Mouse (Mus musculus): ENCODE data around the gene Catsperd. TPM values are rescaled to one million over a fixed set of nuclear protein-coding genes. Genes with fewer than 3 reads are reported as not detected.

The Catsperd gene
- total RNA-seq, 2 experiments from 2014 or later: 0.84 TPM

GRCm38 (mm10) chr17:56656171-56656570 is 28.2 kb downstream of the Catsperd start:
- no peak for DNase-seq (ENCODE audit: low spot score in 2 of 2)

- DNase-seq (ENCODE audit: low spot score in 2 of 2): no peak
Measured at GRCm38 (mm10) chr17:56663659-56664058, 35.7 kb downstream of the Catsperd start.

- no peak for DNase-seq (ENCODE audit: low spot score in 2 of 2)
Measured at GRCm38 (mm10) chr17:56664333-56664732, 36.4 kb downstream of the Catsperd start.

- DNase-seq (ENCODE audit: low spot score in 2 of 2): no peak
Measured at GRCm38 (mm10) chr17:56666384-56666783, 38.4 kb downstream of the Catsperd start.

- DNase-seq (ENCODE audit: low spot score in 2 of 2): no peak
Measured at GRCm38 (mm10) chr17:56667591-56667990, 39.6 kb downstream of the Catsperd start.

GRCm38 (mm10) chr17:56668384-56669144 is 40.6 kb downstream of the Catsperd start:
- DNase-seq (ENCODE audit: low spot score in 2 of 2): peak; percentile 91 to 92

GRCm38 (mm10) chr17:56669766-56670165 is 41.8 kb downstream of the Catsperd start:
- no peak for DNase-seq (ENCODE audit: low spot score in 2 of 2)

- DNase-seq (ENCODE audit: low spot score in 2 of 2): peak; percentile 98 to 100
Measured at GRCm38 (mm10) chr17:56672941-56673646, 45.2 kb downstream of the Catsperd start, which contains the start of gene Ranbp3. Gene Ranbp3 (plus strand): TSS chr17:56673294.

GRCm38 (mm10) chr17:56673647-56674416 is 45.9 kb downstream of the Catsperd start:
- no peak for DNase-seq (ENCODE audit: low spot score in 2 of 2)

GRCm38 (mm10) chr17:56681791-56682190 is 53.8 kb downstream of the Catsperd start:
- DNase-seq (ENCODE audit: low spot score in 2 of 2): no peak

GRCm38 (mm10) chr17:56682880-56683279 is 54.9 kb downstream of the Catsperd start:
- DNase-seq (ENCODE audit: low spot score in 2 of 2): no peak

GRCm38 (mm10) chr17:56683546-56684140 is 55.7 kb downstream of the Catsperd start:
- DNase-seq (ENCODE audit: low spot score in 2 of 2): no peak

GRCm38 (mm10) chr17:56684649-56685048 is 56.7 kb downstream of the Catsperd start:
- DNase-seq (ENCODE audit: low spot score in 2 of 2): no peak

GRCm38 (mm10) chr17:56686801-56687200 is 58.9 kb downstream of the Catsperd start:
- DNase-seq (ENCODE audit: low spot score in 2 of 2): no peak

GRCm38 (mm10) chr17:56688045-56688444 is 60.1 kb downstream of the Catsperd start:
- no peak for DNase-seq (ENCODE audit: low spot score in 2 of 2)

- no peak for DNase-seq (ENCODE audit: low spot score in 2 of 2)
Measured at GRCm38 (mm10) chr17:56688689-56689088, 60.7 kb downstream of the Catsperd start.

GRCm38 (mm10) chr17:56693395-56693794 is 65.5 kb downstream of the Catsperd start:
- no peak for DNase-seq (ENCODE audit: low spot score in 2 of 2)

GRCm38 (mm10) chr17:56693851-56694310 is 65.9 kb downstream of the Catsperd start:
- DNase-seq (ENCODE audit: low spot score in 2 of 2): peak; percentile 60 to 71

- no peak for DNase-seq (ENCODE audit: low spot score in 2 of 2)
Measured at GRCm38 (mm10) chr17:56700451-56700850, 72.5 kb downstream of the Catsperd start.

GRCm38 (mm10) chr17:56703038-56703437 is 75.1 kb downstream of the Catsperd start:
- DNase-seq (ENCODE audit: low spot score in 2 of 2): no peak

- DNase-seq (ENCODE audit: low spot score in 2 of 2): no peak
Measured at GRCm38 (mm10) chr17:56706515-56706914, 78.6 kb downstream of the Catsperd start.
